In genomic region chr2:12419262-12419655, GRCm38 (mm10) we compare ENCODE assay signal across 8 mouse cellular contexts. TPM values are rescaled to one million over a fixed set of nuclear protein-coding genes. Genes with fewer than 3 reads are reported as not detected.
A peak's percentile ranks its signal among the peaks of the same experiment; 100 is the strongest.
DNase-seq lines count a peak whose midpoint lies in the region; ATAC-seq lines count a peak whose summit lies in the region.

Mindy3 (minus strand) TSS chr2:12419470.

- H3K27ac ChIP-seq in hindbrain, embryonic 12.5 days, result peak within 1 kb of the TSS; percentile 80

- H3K36me3 ChIP-seq in hindbrain, embryonic 12.5 days, result no peaks in the 10 kb centered on the region

- DNase-seq in NIH3T3 (ENCODE audit: low read depth), result peak; percentile 94
- DNase-seq in cerebellum, postnatal 10 days, result peak; percentile 94 to 95
- DNase-seq in frontal cortex, postnatal 10 days (ENCODE audit: low spot score in 2 of 2), result peak; percentile 83 to 87
- peak; percentile 87 to 90 for DNase-seq in layer of hippocampus, postnatal 14 days (ENCODE audit: low spot score in 2 of 2)
- peak; percentile 92 for DNase-seq in lung, postnatal 14 days
- peak; percentile 64 for DNase-seq in retina, adult 2 months (ENCODE audit: low read depth, low spot score)
- peak; percentile 93 to 94 for DNase-seq in thymus, postnatal 36 days

- under 1% methylated on average over 25 of the region's 25 CpGs for WGBS in hindbrain, embryonic 12.5 days

- H3K4me1 ChIP-seq in hindbrain, embryonic 12.5 days, result peaks cover 9% of the 10 kb centered on the region

- H3K9me3 ChIP-seq in hindbrain, embryonic 12.5 days (replicated peaks), result no peaks in the 10 kb centered on the region

- ATAC-seq in hindbrain, embryonic 12.5 days (ENCODE audit: low FRiP score), result peak; percentile 91

- H3K9ac ChIP-seq in hindbrain, embryonic 12.5 days, result peak within 1 kb of the TSS; percentile 86

- H3K4me3 ChIP-seq in hindbrain, embryonic 12.5 days, result peak within 1 kb of the TSS; percentile 85

- H3K4me2 ChIP-seq in hindbrain, embryonic 12.5 days (replicated peaks), result peak within 1 kb of the TSS; percentile 68

- no peaks in the 10 kb centered on the region for H3K27me3 ChIP-seq in hindbrain, embryonic 12.5 days

RNA-seq across cellular contexts. Expression of gene Mindy3, which starts in this region (rescaled TPM):
- polyA plus RNA-seq in hindbrain, embryonic 12.5 days (2016; fragmentation: Nextera tagmentation; extraction: Ambion mirVana), result 43.9 and 44.8 TPM in 2 replicates
- 10 to 100 TPM; 94.8 to 99.8 TPM for total RNA-seq in layer of hippocampus, postnatal 14 days (2021)

Comparison
In these comparisons a context has a peak if more than half of its experiments do, and no peak if none do; other contexts are left out.
1. Peak in every context shown above with its lines: DNase-seq, ATAC-seq, H3K4me3 ChIP-seq and H3K27ac ChIP-seq.